Mouse (Mus musculus) adrenal gland, postnatal 4 days (tissue): ENCODE measurements around the gene Ppm1k. TPM values are rescaled to one million over a fixed set of nuclear protein-coding genes. Genes with fewer than 3 reads are reported as not detected.
"Not testable (repeated sequence)": the region's sequence is repeated elsewhere in the genome, so short reads cannot be mapped to it uniquely, and the experiment has no call there.

Experiments
- DNase-seq, 2 experiments: peaks; one replicate each; pipeline ENCODE4 v3.0.0; 2021 to 2022; ENCODE audit warnings: low spot score in 2 of 2, mixed read lengths in 2 of 2
- total RNA-seq, 2 experiments: library from RNA; stranded (reverse); gene quantifications; 2 replicates each; pipeline ENCODE4 v1.2.3; 2021

Ppm1k gene
- total RNA-seq, 2 experiments from 2014 or later, result 31.1 to 42.3 TPM

- no peak for DNase-seq
Measured at GRCm38 (mm10) chr6:57533410-57533809, 1.9 kb downstream of the Ppm1k start.

GRCm38 (mm10) chr6:57532022-57532421 lies 3.2 kb downstream of the Ppm1k start:
- DNase-seq, result no peak

GRCm38 (mm10) chr6:57531441-57531840 lies 3.8 kb downstream of the Ppm1k start:
- DNase-seq, result no peak

- DNase-seq, result no peak
Measured at GRCm38 (mm10) chr6:57531011-57531410, 4.3 kb downstream of the Ppm1k start.

GRCm38 (mm10) chr6:57529336-57529845 lies 5.9 kb downstream of the Ppm1k start:
- no peak for DNase-seq

- no peak for DNase-seq
Measured at GRCm38 (mm10) chr6:57526933-57527332, 8.3 kb downstream of the Ppm1k start.

GRCm38 (mm10) chr6:57524742-57525141 lies 10.5 kb downstream of the Ppm1k start:
- no peak for DNase-seq

- DNase-seq, result no peak
Measured at GRCm38 (mm10) chr6:57520749-57521652, 14.3 kb downstream of the Ppm1k start.

GRCm38 (mm10) chr6:57514035-57514374 lies 21.3 kb downstream of the Ppm1k start:
- no peak for DNase-seq

GRCm38 (mm10) chr6:57513351-57514034 lies 21.8 kb downstream of the Ppm1k start:
- DNase-seq, result no peak

GRCm38 (mm10) chr6:57511899-57512298 lies 23.4 kb downstream of the Ppm1k start:
- no peak for DNase-seq

GRCm38 (mm10) chr6:57503662-57504379 lies 31.4 kb downstream of the Ppm1k start:
- DNase-seq, result no peak

- no peak for DNase-seq
Measured at GRCm38 (mm10) chr6:57499209-57499608, 36.1 kb downstream of the Ppm1k start.

- not testable (repeated sequence) for DNase-seq
Measured at GRCm38 (mm10) chr6:57468161-57468560, 67.1 kb downstream of the Ppm1k start.

Other genes starting within 250 kb of the Ppm1k start
- gene Vmn1r16, start 206.0 kb downstream of the Ppm1k start, total RNA-seq, result not detected
- not detected for gene Vmn1r17, start 171.7 kb downstream of the Ppm1k start, total RNA-seq
- not detected for gene Vmn1r18, start 139.7 kb downstream of the Ppm1k start, total RNA-seq
- not detected for gene Vmn1r19, start 131.7 kb downstream of the Ppm1k start, total RNA-seq
- not detected for gene Vmn1r20, start 106.5 kb downstream of the Ppm1k start, total RNA-seq
- 10 to 100 TPM; 11.6 to 16.5 TPM for gene Herc6, start 45.5 kb upstream of the Ppm1k start, total RNA-seq
- gene Pyurf, start 156.6 kb upstream of the Ppm1k start, total RNA-seq, result 10 to 100 TPM; 13.8 to 14.5 TPM
- gene Lancl2, start 167.1 kb upstream of the Ppm1k start, total RNA-seq, result 10 to 100 TPM; 28.9 to 29.4 TPM